Mouse (Mus musculus) CH12.LX (cell line): ENCODE data around the gene Wdfy1. TPM values are rescaled to one million over a fixed set of nuclear protein-coding genes. Genes with fewer than 3 reads are reported as not detected.

Experiments used
- DNase-seq: peaks from one replicate; pipeline ENCODE4 v3.0.0-alpha.2; 2013; ENCODE audit errors: extremely low read depth
- H3K27ac ChIP-seq: 2 replicates; pipeline ENCODE4 v1.5.1; 2012; ENCODE audit warnings: low read depth, mild to moderate bottlenecking, control low read depth, moderate library complexity; ENCODE audit not compliant: insufficient read depth
- H3K27me3 ChIP-seq: replicated peaks from 2 replicates; pipeline ENCODE3; 2012; ENCODE audit warnings: inconsistent platforms
- H3K36me3 ChIP-seq, 2 experiments: replicated peaks in 1 of 2; 2 replicates each; pipeline versions ENCODE3 to v1.6.1; 2012; ENCODE audit warnings: inconsistent platforms in 1 of 2, low read length in 1 of 2, mild to moderate bottlenecking in 1 of 2, mixed read lengths in 1 of 2, moderate library complexity in 1 of 2; ENCODE audit not compliant: control insufficient read depth in 1 of 2, insufficient read depth in 1 of 2
- H3K4me1 ChIP-seq, 2 experiments: 2 replicates each; pipeline ENCODE4 v1.6.1; 2012; ENCODE audit warnings: inconsistent platforms in 1 of 2, moderate library complexity in 1 of 2; ENCODE audit not compliant: insufficient read depth in 2 of 2, control insufficient read depth in 1 of 2
- H3K4me2 ChIP-seq: 2 replicates; pipeline ENCODE4 v1.6.1; 2012; ENCODE audit warnings: low read depth, mild to moderate bottlenecking, control low read depth; ENCODE audit not compliant: poor library complexity, insufficient read depth, severe bottlenecking
- H3K4me3 ChIP-seq, 3 experiments: fragments of 150-350 bp in 1 of 3; sonication (generic) in 1 of 3; replicated peaks in 1 of 3; 2 replicates each; pipeline versions ENCODE3 to v1.5.1; 2011 to 2012; ENCODE audit warnings: low read depth in 2 of 3, low read length in 2 of 3, mild to moderate bottlenecking in 2 of 3, moderate library complexity in 2 of 3, control low read depth in 1 of 3, improper control_type of control experiment in 1 of 3, inconsistent platforms in 1 of 3, mixed read lengths in 1 of 3; ENCODE audit not compliant: poor library complexity in 1 of 3
- H3K79me2 ChIP-seq: replicated peaks from 2 replicates; pipeline ENCODE4 v1.6.1; 2012; ENCODE audit warnings: mild to moderate bottlenecking, moderate library complexity; ENCODE audit not compliant: control insufficient read depth, poor library complexity, insufficient read depth, severe bottlenecking; ENCODE audit errors: extremely low read depth
- H3K9ac ChIP-seq: 2 replicates; pipeline ENCODE4 v1.6.1; 2012; ENCODE audit warnings: low read depth, mild to moderate bottlenecking, control low read depth, moderate library complexity; ENCODE audit not compliant: insufficient read depth
- H3K9me3 ChIP-seq: replicated peaks from 2 replicates; pipeline ENCODE3; 2012; ENCODE audit warnings: low read length, inconsistent platforms, mixed read lengths
- BHLHE40 ChIP-seq: IDR thresholded peaks from 2 replicates; pipeline ENCODE4 v1.6.1; 2011; ENCODE audit warnings: mild to moderate bottlenecking, low read depth, low read length, improper control_type of control experiment
- CHD2 ChIP-seq: IDR thresholded peaks from 2 replicates; pipeline ENCODE4 v1.6.1; 2011; ENCODE audit warnings: low read length, improper control_type of control experiment
- CTCF ChIP-seq, 2 experiments: IDR thresholded peaks in 1 of 2; conservative IDR thresholded peaks in 1 of 2; 2 replicates each; pipeline ENCODE4 v1.5.1; 2011 to 2012; ENCODE audit warnings: low read depth in 2 of 2, low read length in 2 of 2, improper control_type of control experiment in 1 of 2, inconsistent platforms in 1 of 2, mild to moderate bottlenecking in 1 of 2, moderate library complexity in 1 of 2
- E2F4 ChIP-seq: IDR thresholded peaks from 2 replicates; pipeline ENCODE4 v1.6.1; 2011; ENCODE audit warnings: low read depth, low read length, improper control_type of control experiment; ENCODE audit not compliant: insufficient replicate concordance
- ELF1 ChIP-seq: IDR thresholded peaks from 2 replicates; pipeline ENCODE4 v1.6.1; 2014; ENCODE audit warnings: low read depth, mild to moderate bottlenecking, inconsistent platforms, low read length, improper control_type of control experiment
- EP300 ChIP-seq: IDR thresholded peaks from 2 replicates; pipeline ENCODE4 v1.6.1; 2011; ENCODE audit warnings: low read length, improper control_type of control experiment
- ETS1 ChIP-seq: conservative IDR thresholded peaks from 2 replicates; pipeline ENCODE4 v1.6.1; 2012; ENCODE audit warnings: low read depth, mild to moderate bottlenecking, inconsistent platforms, low read length, improper control_type of control experiment, moderate library complexity
- HCFC1 ChIP-seq: IDR thresholded peaks from 2 replicates; pipeline ENCODE4 v1.6.1; 2012; ENCODE audit warnings: low read depth, mild to moderate bottlenecking, inconsistent platforms, low read length, improper control_type of control experiment
- IRF4 ChIP-seq: IDR thresholded peaks from 2 replicates; pipeline ENCODE4 v1.6.1; 2014; ENCODE audit warnings: low read depth, mild to moderate bottlenecking, inconsistent platforms, low read length, improper control_type of control experiment
- JUN ChIP-seq: IDR thresholded peaks from 2 replicates; pipeline ENCODE4 v1.6.1; 2011; ENCODE audit warnings: low read depth, mild to moderate bottlenecking, low read length, improper control_type of control experiment, moderate library complexity; ENCODE audit not compliant: insufficient read depth
- JUND ChIP-seq: conservative IDR thresholded peaks from 2 replicates; pipeline ENCODE4 v1.6.1; 2011; ENCODE audit warnings: low read depth, low read length, improper control_type of control experiment
- KAT2A ChIP-seq: IDR thresholded peaks from 2 replicates; pipeline ENCODE4 v1.6.1; 2012; ENCODE audit warnings: low read length, improper control_type of control experiment, inconsistent platforms; ENCODE audit not compliant: insufficient replicate concordance
- MAFK ChIP-seq: IDR thresholded peaks from 2 replicates; pipeline ENCODE4 v1.6.1; 2011; ENCODE audit warnings: low read length, improper control_type of control experiment; ENCODE audit not compliant: insufficient replicate concordance
- MEF2A ChIP-seq: IDR thresholded peaks from 2 replicates; pipeline ENCODE4 v1.6.1; 2014; ENCODE audit warnings: low read depth, mild to moderate bottlenecking, inconsistent platforms, low read length, improper control_type of control experiment, borderline replicate concordance
- MYC ChIP-seq: IDR thresholded peaks from 2 replicates; pipeline ENCODE4 v1.6.1; 2011; ENCODE audit warnings: low read depth, mild to moderate bottlenecking, improper control_type of control experiment, low read length
- NELFE ChIP-seq: IDR thresholded peaks from 2 replicates; pipeline ENCODE4 v1.6.1; 2011; ENCODE audit warnings: low read depth, low read length, improper control_type of control experiment
- PAX5 ChIP-seq: IDR thresholded peaks from 2 replicates; pipeline ENCODE4 v1.6.1; 2012; ENCODE audit warnings: low read length, inconsistent platforms, mixed read lengths
- POLR2A ChIP-seq: IDR thresholded peaks from 2 replicates; pipeline ENCODE4 v1.6.1; 2011; ENCODE audit warnings: low read depth, mild to moderate bottlenecking, improper control_type of control experiment, low read length
- POLR2AphosphoS2 ChIP-seq: IDR thresholded peaks from 2 replicates; pipeline ENCODE4 v1.6.1; 2011; ENCODE audit warnings: low read depth, low read length, improper control_type of control experiment
- SMC3 ChIP-seq: IDR thresholded peaks from 2 replicates; pipeline ENCODE4 v1.6.1; 2011; ENCODE audit warnings: low read depth, low read length, improper control_type of control experiment
- TBP ChIP-seq: conservative IDR thresholded peaks from 2 replicates; pipeline ENCODE4 v1.6.1; 2011; ENCODE audit warnings: low read depth, low read length, improper control_type of control experiment
- ZC3H11A ChIP-seq: IDR thresholded peaks from 2 replicates; pipeline ENCODE4 v1.6.1; 2012; ENCODE audit warnings: low read depth, mild to moderate bottlenecking, inconsistent platforms, low read length, improper control_type of control experiment
- ZKSCAN1 ChIP-seq: IDR thresholded peaks from 2 replicates; pipeline ENCODE4 v1.6.1; 2012; ENCODE audit warnings: low read depth, inconsistent platforms, low read length, improper control_type of control experiment, borderline replicate concordance
- ZMIZ1 ChIP-seq: IDR thresholded peaks from 2 replicates; pipeline ENCODE4 v1.6.1; 2012; ENCODE audit warnings: low read depth, mild to moderate bottlenecking, inconsistent platforms, low read length, improper control_type of control experiment
- dilution Hi-C: fragments of 300-500 bp; cut with MboI; formaldehyde crosslinking; loops from 2 replicates; pipeline ENCODE4 v1.14.3; 2020; ENCODE audit warnings: low sequenced_read_pairs; ENCODE audit not compliant: extremely low pct_unique_long_range_greater_than_20kb, extremely low pct_ligation_motif_present
- in situ Hi-C: fragments of 300-500 bp; cut with MboI; formaldehyde crosslinking; loops from 3 replicates; pipeline ENCODE4 v1.14.3; 2019; ENCODE audit warnings: low sequenced_read_pairs, low pct_ligation_motif_present, low pct_unique_long_range_greater_than_20kb, mixed read lengths
- polyA plus RNA-seq: library from polyadenylated mRNA; unstranded; fragments of >175 nt; gene quantifications from 2 replicates; pipeline ENCODE4 v1.2.1, GENCODE M21; 2012; ENCODE audit warnings: low read depth; ENCODE audit not compliant: insufficient read length
- total RNA-seq, 2 experiments: library from RNA; depleted of rRNA; stranded (reverse); fragments of 300-350 nt in 1 of 2; fragments of >200 nt in 1 of 2; gene quantifications; 2 replicates each; pipeline ENCODE4 v1.2.3; 2012 to 2014

Wdfy1 gene
- total and polyA plus RNA-seq, 3 experiments: 56.3 to 86.3 (median 70.6) TPM

- no peak for TF ChIP-seq HCFC1
- TF ChIP-seq ELF1: 0 out of 2 replicates have a peak, but pooled peaks have one; percentile 53
- TF ChIP-seq CTCF (conservative IDR thresholded peaks at IDR 0.05 in 1 of 2, IDR thresholded peaks at IDR 0.05 in 1 of 2; ENCODE audit: low read depth in 2 of 2, low read length in 2 of 2): no peak
- no peak for TF ChIP-seq PAX5
Observed at GRCm38 (mm10) chr1:79671196-79671542, 104.8 kb downstream of the Wdfy1 start (continued).

DNA sequence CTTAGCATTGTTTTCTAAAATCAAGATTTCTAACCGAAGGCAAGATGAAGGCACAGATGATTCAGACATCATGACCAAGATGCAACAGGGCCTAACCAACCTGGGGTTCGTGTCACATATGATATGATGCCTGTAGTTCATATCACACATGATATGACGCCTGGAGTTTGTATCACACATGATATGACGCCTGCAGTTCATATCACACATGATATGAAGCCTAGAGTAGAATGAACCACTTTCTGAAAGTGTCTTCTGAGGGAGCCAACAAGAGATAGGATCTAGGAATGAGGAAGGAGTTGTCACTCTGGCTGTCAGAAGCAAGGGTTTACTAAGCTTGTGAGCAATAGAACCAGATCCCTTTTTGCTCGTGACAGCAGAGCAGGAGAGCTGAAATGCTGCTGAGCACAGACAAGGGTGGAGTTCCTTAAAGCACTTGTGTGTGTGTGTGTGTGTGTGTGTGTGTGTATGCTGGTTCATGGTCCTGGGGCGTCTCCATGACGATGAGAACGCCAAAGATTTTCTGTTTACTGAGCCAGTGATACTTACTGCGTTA lies 106.4 kb downstream of the Wdfy1 start:
- in situ Hi-C loops (no loop called here), dilution Hi-C loops (no loop called here)
- Histone ChIP-seq H3K4me3 (no peak overlapping the region), H3K27me3 (no peaks in the 10 kb centered on the region), H3K9me3 (no peaks in the 10 kb centered on the region), H3K4me1 (peaks cover 4 to 48% of the 10 kb centered on the region in 2 experiments), H3K9ac (no peak overlapping the region), H3K36me3 (peaks cover 0 to 31% of the 10 kb centered on the region in 2 experiments), H3K79me2 (peaks cover 23% of the 10 kb centered on the region), H3K4me2 (no peak overlapping the region), H3K27ac (no peak overlapping the region)
- TF ChIP-seq POLR2A (no peak), POLR2AphosphoS2 (no peak), E2F4 (no peak), KAT2A (no peak), HCFC1 (no peak), ZC3H11A (no peak), JUN (no peak), ZMIZ1 (no peak), MEF2A (no peak), SMC3 (no peak), ELF1 (no peak), NELFE (no peak), IRF4 (no peak)
- no peak for DNase-seq

- Histone ChIP-seq H3K79me2 (peaks cover 18% of the 10 kb centered on the region), H3K27ac (no peak overlapping the region), H3K27me3 (no peaks in the 10 kb centered on the region)
- TF ChIP-seq JUND: no peak
- no peak for TF ChIP-seq ZC3H11A
- TF ChIP-seq MYC: no peak
- no peak for TF ChIP-seq CTCF (conservative IDR thresholded peaks at IDR 0.05 in 1 of 2, IDR thresholded peaks at IDR 0.05 in 1 of 2; ENCODE audit: low read depth in 2 of 2, low read length in 2 of 2)
- TF ChIP-seq CHD2: no peak
- no peak for TF ChIP-seq EP300
- no peak for TF ChIP-seq E2F4
- no peak for TF ChIP-seq JUN
- no peak for TF ChIP-seq ETS1
- no peak for TF ChIP-seq TBP
- no peak for TF ChIP-seq PAX5
- TF ChIP-seq POLR2AphosphoS2: no peak
- TF ChIP-seq ZKSCAN1: no peak
- no peak for TF ChIP-seq ZMIZ1
- no peak for TF ChIP-seq MAFK
- no peak for TF ChIP-seq BHLHE40
- TF ChIP-seq, all 38 proteins: peak for 0
- in situ Hi-C loops: no loop called here
- peaks cover 8% of the 10 kb centered on the region for H3K9me3 ChIP-seq
- H3K4me3 ChIP-seq: no peak overlapping the region
- no peak overlapping the region for H3K4me2 ChIP-seq
- no peak for DNase-seq
- H3K4me1 ChIP-seq: peaks cover 0 to 38% of the 10 kb centered on the region in 2 experiments; a peak in 3 of 4 replicates
- dilution Hi-C loops: no loop called here
- H3K36me3 ChIP-seq: peaks cover 7 to 62% of the 10 kb centered on the region in 2 experiments
- no peak overlapping the region for H3K9ac ChIP-seq
Observed at GRCm38 (mm10) chr1:79664911-79665310, 111.0 kb downstream of the Wdfy1 start.
